Mouse (Mus musculus) v-Abl transformed pro-B cells (cell line): ENCODE results near the gene Tbcb.

Source experiments
- in situ Hi-C, 2 experiments: fragments of 400-800 bp; cut with MboI; formaldehyde crosslinking; loops; one replicate each; pipeline ENCODE4 v1.15.1; 2025; ENCODE audit not compliant: unreplicated experiment in 2 of 2

Tbcb gene

DNA sequence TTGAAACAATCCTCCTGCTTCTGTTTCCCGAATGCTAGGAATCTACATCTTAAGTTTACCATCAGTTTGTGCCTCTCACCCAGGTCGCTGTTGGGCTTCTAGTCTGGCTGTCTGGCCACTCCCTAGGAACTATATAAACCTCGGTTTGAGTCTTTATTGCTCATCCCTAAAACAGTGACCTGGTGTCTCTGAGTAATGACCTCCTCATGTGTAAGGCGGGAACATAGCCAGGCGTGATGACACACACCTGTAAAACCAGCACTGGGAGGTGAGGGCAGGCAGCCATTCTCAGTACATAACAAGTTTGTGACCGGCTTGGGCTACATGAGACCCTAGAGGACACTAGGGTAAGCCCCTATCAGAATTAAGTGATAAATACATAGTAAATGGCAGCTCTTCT lies 36.6 kb downstream of the Tbcb start:
- in situ Hi-C loops: no loop called here

- in situ Hi-C loops: no loop called here
These were observed 37.2 kb downstream of the Tbcb start for GRCm38 (mm10) chr7:30194884-30195283.

GRCm38 (mm10) chr7:30194101-30194831 lies 37.8 kb downstream of the Tbcb start:
- in situ Hi-C loops: no loop called here

DNA sequence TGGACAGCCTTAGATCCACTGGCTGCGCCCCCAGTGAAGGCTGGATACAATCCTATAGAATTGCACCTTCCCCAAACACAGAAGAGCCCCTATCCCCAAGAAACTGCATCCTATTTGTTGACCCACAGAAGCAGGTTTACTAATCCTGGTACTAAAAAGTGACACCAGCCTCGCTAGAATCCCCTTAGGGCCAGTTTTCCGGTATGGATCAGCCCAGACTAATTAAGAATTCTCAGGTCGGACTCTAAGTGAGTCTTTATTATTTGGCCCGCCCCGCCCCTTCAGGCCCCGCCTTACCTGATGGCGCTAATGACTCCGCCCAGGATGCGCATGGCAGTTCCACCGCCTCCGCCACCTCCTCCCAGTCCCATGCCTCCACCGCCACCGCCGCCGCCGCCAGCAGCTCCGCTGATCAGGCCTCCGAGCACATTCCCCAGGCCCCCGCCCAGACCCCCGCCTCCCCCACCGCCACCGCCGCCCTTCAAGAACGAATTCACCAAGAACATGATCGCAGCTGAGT lies 38.4 kb downstream of the Tbcb start:
- in situ Hi-C loops: no loop called here

GRCm38 (mm10) chr7:30193013-30193412 lies 39.1 kb downstream of the Tbcb start:
- in situ Hi-C loops: no loop called here

DNA sequence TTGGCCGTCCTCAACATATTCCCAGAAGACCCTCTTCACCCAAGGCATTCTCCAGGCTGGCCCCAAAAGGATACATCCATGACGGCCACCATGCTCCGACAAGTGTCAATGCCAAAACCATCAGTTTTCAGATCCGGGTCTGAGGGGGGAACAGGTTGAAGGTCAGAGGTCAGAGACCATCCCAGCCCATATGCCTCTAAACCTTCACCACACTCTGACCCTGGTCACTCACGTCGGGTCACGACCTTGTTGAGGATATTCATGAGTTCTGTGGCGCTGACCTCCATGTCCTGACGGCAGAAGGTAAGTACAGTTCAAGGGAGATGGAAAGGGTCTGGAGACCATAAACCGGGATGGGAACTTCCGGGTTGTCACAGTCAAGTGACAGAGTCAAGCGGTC lies 40.0 kb downstream of the Tbcb start:
- in situ Hi-C loops: no loop called here

GRCm38 (mm10) chr7:30189116-30189491 lies 43.0 kb downstream of the Tbcb start:
- in situ Hi-C loops: no loop called here

DNA sequence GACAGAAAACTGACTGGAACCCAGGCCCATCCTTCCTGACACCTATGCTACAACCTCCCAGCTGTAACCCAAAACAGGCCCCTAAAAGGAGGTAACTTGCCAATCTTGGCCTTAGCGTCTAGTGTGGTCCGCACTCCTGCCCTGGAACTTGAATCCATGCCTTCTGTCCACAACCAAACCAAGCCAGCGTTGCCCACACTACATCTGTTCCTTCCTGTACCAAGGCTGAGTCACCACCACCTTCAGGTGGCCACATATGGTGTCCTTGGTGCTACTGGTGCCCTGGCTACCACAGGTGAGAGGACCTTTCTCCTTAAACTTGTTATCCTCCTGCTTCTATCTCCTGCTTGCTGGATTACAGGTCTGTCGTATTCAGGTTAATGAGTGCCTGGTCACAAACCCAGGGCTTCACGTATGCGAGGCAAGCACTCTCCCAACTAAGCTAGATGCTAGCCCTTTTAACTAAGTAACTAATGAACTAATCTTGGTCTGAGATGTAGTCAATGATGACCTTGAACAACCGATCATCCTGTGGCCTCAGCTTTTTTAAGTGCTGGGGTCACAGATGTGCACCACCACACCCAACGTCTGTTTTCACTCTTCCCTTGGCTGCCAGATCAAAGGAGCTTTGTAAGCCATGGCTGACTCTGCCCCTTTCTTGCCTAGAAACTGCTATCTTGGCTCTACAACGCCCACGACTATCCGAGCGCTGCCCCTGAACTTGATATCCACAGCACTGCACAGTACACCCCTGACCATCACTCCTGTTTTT lies 43.5 kb downstream of the Tbcb start:
- in situ Hi-C loops: no loop called here

- in situ Hi-C loops: loop anchor here in 1 of 2 experiments (5.0 kb wide), 1 partner anchor 33 kb away; no protein-coding TSS in a partner anchor
These were observed 47.3 kb downstream of the Tbcb start for GRCm38 (mm10) chr7:30184641-30185348.

- in situ Hi-C loops: loop anchor here in 1 of 2 experiments (5.0 kb wide), 1 partner anchor 33 kb away; no protein-coding TSS in a partner anchor
These were observed 48.2 kb downstream of the Tbcb start, which contains the start of gene Cox7a1 for GRCm38 (mm10) chr7:30183879-30184289. TSS of gene Cox7a1 (plus strand) at chr7:30184144.

DNA sequence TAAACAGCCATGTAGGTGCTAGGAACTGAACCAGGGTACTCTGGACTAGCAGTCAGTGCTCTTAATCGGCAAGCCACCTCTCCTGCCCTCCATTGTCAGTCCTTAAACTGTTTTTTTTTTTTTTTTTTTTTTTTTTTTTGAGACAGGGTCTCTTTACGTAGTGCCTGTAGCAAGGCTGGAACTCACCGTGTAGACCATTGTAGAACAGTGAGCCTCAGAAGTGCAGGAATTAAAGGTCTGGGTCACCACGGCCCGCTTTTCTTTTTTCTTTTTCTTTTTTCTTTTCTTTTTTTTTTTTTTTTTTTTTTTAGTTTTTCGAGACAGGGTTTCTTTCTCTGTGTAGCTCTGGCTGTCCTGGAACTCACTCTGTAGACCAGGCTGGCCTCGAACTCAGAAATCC lies 48.9 kb downstream of the Tbcb start:
- in situ Hi-C loops: loop anchor here in 1 of 2 experiments (5.0 kb wide), 1 partner anchor 34 kb away; no protein-coding TSS in a partner anchor

GRCm38 (mm10) chr7:30181929-30182328 lies 50.1 kb downstream of the Tbcb start:
- in situ Hi-C loops: loop anchor here in 1 of 2 experiments (5.0 kb wide), 1 partner anchor 35 kb away; no protein-coding TSS in a partner anchor

DNA sequence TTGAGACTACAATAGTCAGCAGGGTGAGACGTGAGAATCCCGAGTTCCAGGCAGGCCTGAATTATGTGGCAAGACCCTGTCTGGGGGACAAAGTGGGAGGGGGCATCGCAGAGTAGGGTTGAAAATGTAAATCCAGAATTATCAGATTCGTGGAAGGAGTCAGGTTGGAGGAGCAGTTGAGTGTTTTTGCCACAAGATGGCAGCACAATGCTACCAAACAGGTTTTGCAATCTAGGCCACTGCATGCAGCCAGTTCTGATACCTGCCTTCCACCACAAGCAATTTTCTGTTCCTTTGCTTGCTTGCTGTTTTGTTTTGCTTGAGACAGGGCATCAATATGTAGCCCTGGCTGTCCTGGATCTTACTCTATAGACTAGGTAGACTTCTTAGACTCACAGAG lies 50.8 kb downstream of the Tbcb start:
- in situ Hi-C loops: loop anchor here in 1 of 2 experiments (5.0 kb wide), 1 partner anchor 36 kb away; no protein-coding TSS in a partner anchor

GRCm38 (mm10) chr7:30178256-30178655 lies 53.8 kb downstream of the Tbcb start:
- in situ Hi-C loops: no loop called here

GRCm38 (mm10) chr7:30176474-30176873 lies 55.6 kb downstream of the Tbcb start:
- in situ Hi-C loops: no loop called here
